Mouse (Mus musculus) heart, postnatal 0 days (tissue): ENCODE results near the gene BC035947.

Experiments
- CTCF ChIP-seq: IDR thresholded peaks from 2 replicates; pipeline ENCODE4 v1.5.1; 2016; ENCODE audit warnings: antibody characterized with exemption, control low read depth, low read depth
- EP300 ChIP-seq: IDR thresholded peaks from 2 replicates; pipeline ENCODE4 v1.6.1; 2016; ENCODE audit warnings: antibody characterized with exemption, low read depth

DNA sequence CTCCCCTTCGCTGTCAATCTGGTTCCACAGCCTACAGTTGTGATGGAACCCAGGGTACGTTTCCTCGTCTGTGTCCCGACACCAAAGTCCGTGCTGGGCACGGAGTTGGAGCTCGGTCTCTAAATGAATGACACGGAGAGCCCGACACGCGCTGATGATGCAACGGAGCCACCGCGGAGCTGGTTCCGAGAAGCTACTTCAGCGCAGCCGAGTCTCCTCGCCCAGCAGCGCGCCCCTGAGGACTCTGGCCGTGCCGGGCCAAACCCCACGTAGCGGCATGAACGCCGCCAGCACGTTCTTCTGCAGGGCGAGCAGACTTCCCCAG is 23.6 kb downstream of the BC035947 start:
- TF ChIP-seq CTCF (no peak), EP300 (no peak)
